Mouse (Mus musculus) CH12.LX (cell line): ENCODE measurements around the gene Cdh16. TPM values are rescaled to one million over a fixed set of nuclear protein-coding genes. Genes with fewer than 3 reads are reported as not detected.

Experiments
- DNase-seq: peaks from one replicate; pipeline ENCODE4 v3.0.0-alpha.2; 2013; ENCODE audit errors: extremely low read depth
- H3K27ac ChIP-seq: 2 replicates; pipeline ENCODE4 v1.5.1; 2012; ENCODE audit warnings: low read depth, mild to moderate bottlenecking, control low read depth, moderate library complexity; ENCODE audit not compliant: insufficient read depth
- H3K27me3 ChIP-seq: replicated peaks from 2 replicates; pipeline ENCODE3; 2012; ENCODE audit warnings: inconsistent platforms
- H3K36me3 ChIP-seq, 2 experiments: replicated peaks in 1 of 2; 2 replicates each; pipeline versions ENCODE3 to v1.6.1; 2012; ENCODE audit warnings: inconsistent platforms in 1 of 2, low read length in 1 of 2, mild to moderate bottlenecking in 1 of 2, mixed read lengths in 1 of 2, moderate library complexity in 1 of 2; ENCODE audit not compliant: control insufficient read depth in 1 of 2, insufficient read depth in 1 of 2
- H3K4me1 ChIP-seq, 2 experiments: 2 replicates each; pipeline ENCODE4 v1.6.1; 2012; ENCODE audit warnings: inconsistent platforms in 1 of 2, moderate library complexity in 1 of 2; ENCODE audit not compliant: insufficient read depth in 2 of 2, control insufficient read depth in 1 of 2
- H3K4me2 ChIP-seq: 2 replicates; pipeline ENCODE4 v1.6.1; 2012; ENCODE audit warnings: low read depth, mild to moderate bottlenecking, control low read depth; ENCODE audit not compliant: poor library complexity, insufficient read depth, severe bottlenecking
- H3K4me3 ChIP-seq, 3 experiments: fragments of 150-350 bp in 1 of 3; sonication (generic) in 1 of 3; replicated peaks in 1 of 3; 2 replicates each; pipeline versions ENCODE3 to v1.5.1; 2011 to 2012; ENCODE audit warnings: low read depth in 2 of 3, low read length in 2 of 3, mild to moderate bottlenecking in 2 of 3, moderate library complexity in 2 of 3, control low read depth in 1 of 3, improper control_type of control experiment in 1 of 3, inconsistent platforms in 1 of 3, mixed read lengths in 1 of 3; ENCODE audit not compliant: poor library complexity in 1 of 3
- H3K79me2 ChIP-seq: replicated peaks from 2 replicates; pipeline ENCODE4 v1.6.1; 2012; ENCODE audit warnings: mild to moderate bottlenecking, moderate library complexity; ENCODE audit not compliant: control insufficient read depth, poor library complexity, insufficient read depth, severe bottlenecking; ENCODE audit errors: extremely low read depth
- H3K9ac ChIP-seq: 2 replicates; pipeline ENCODE4 v1.6.1; 2012; ENCODE audit warnings: low read depth, mild to moderate bottlenecking, control low read depth, moderate library complexity; ENCODE audit not compliant: insufficient read depth
- H3K9me3 ChIP-seq: replicated peaks from 2 replicates; pipeline ENCODE3; 2012; ENCODE audit warnings: low read length, inconsistent platforms, mixed read lengths
- CHD1 ChIP-seq: IDR thresholded peaks from 2 replicates; pipeline ENCODE4 v1.6.1; 2012; ENCODE audit warnings: low read depth, low read length, improper control_type of control experiment, inconsistent platforms
- E2F4 ChIP-seq: IDR thresholded peaks from 2 replicates; pipeline ENCODE4 v1.6.1; 2011; ENCODE audit warnings: low read depth, low read length, improper control_type of control experiment; ENCODE audit not compliant: insufficient replicate concordance
- EP300 ChIP-seq: IDR thresholded peaks from 2 replicates; pipeline ENCODE4 v1.6.1; 2011; ENCODE audit warnings: low read length, improper control_type of control experiment
- ETS1 ChIP-seq: conservative IDR thresholded peaks from 2 replicates; pipeline ENCODE4 v1.6.1; 2012; ENCODE audit warnings: low read depth, mild to moderate bottlenecking, inconsistent platforms, low read length, improper control_type of control experiment, moderate library complexity
- HCFC1 ChIP-seq: IDR thresholded peaks from 2 replicates; pipeline ENCODE4 v1.6.1; 2012; ENCODE audit warnings: low read depth, mild to moderate bottlenecking, inconsistent platforms, low read length, improper control_type of control experiment
- IRF4 ChIP-seq: IDR thresholded peaks from 2 replicates; pipeline ENCODE4 v1.6.1; 2014; ENCODE audit warnings: low read depth, mild to moderate bottlenecking, inconsistent platforms, low read length, improper control_type of control experiment
- JUN ChIP-seq: IDR thresholded peaks from 2 replicates; pipeline ENCODE4 v1.6.1; 2011; ENCODE audit warnings: low read depth, mild to moderate bottlenecking, low read length, improper control_type of control experiment, moderate library complexity; ENCODE audit not compliant: insufficient read depth
- JUND ChIP-seq: conservative IDR thresholded peaks from 2 replicates; pipeline ENCODE4 v1.6.1; 2011; ENCODE audit warnings: low read depth, low read length, improper control_type of control experiment
- MAFK ChIP-seq: IDR thresholded peaks from 2 replicates; pipeline ENCODE4 v1.6.1; 2011; ENCODE audit warnings: low read length, improper control_type of control experiment; ENCODE audit not compliant: insufficient replicate concordance
- MAX ChIP-seq: IDR thresholded peaks from 2 replicates; pipeline ENCODE4 v1.6.1; 2011; ENCODE audit warnings: low read length, improper control_type of control experiment
- MAZ ChIP-seq: IDR thresholded peaks from 2 replicates; pipeline ENCODE4 v1.6.1; 2012; ENCODE audit warnings: low read depth, mild to moderate bottlenecking, inconsistent platforms, low read length, improper control_type of control experiment, moderate library complexity
- MEF2A ChIP-seq: IDR thresholded peaks from 2 replicates; pipeline ENCODE4 v1.6.1; 2014; ENCODE audit warnings: low read depth, mild to moderate bottlenecking, inconsistent platforms, low read length, improper control_type of control experiment, borderline replicate concordance
- MXI1 ChIP-seq: IDR thresholded peaks from 2 replicates; pipeline ENCODE4 v1.6.1; 2011; ENCODE audit warnings: mild to moderate bottlenecking, low read depth, low read length, improper control_type of control experiment
- NELFE ChIP-seq: IDR thresholded peaks from 2 replicates; pipeline ENCODE4 v1.6.1; 2011; ENCODE audit warnings: low read depth, low read length, improper control_type of control experiment
- PAX5 ChIP-seq: IDR thresholded peaks from 2 replicates; pipeline ENCODE4 v1.6.1; 2012; ENCODE audit warnings: low read length, inconsistent platforms, mixed read lengths
- SIN3A ChIP-seq: IDR thresholded peaks from 2 replicates; pipeline ENCODE4 v1.6.1; 2012; ENCODE audit warnings: low read length, improper control_type of control experiment, inconsistent platforms
- TBP ChIP-seq: conservative IDR thresholded peaks from 2 replicates; pipeline ENCODE4 v1.6.1; 2011; ENCODE audit warnings: low read depth, low read length, improper control_type of control experiment
- TCF12 ChIP-seq: IDR thresholded peaks from 2 replicates; pipeline ENCODE4 v1.6.1; 2014; ENCODE audit warnings: low read depth, mild to moderate bottlenecking, inconsistent platforms, low read length, improper control_type of control experiment
- UBTF ChIP-seq: IDR thresholded peaks from 2 replicates; pipeline ENCODE4 v1.6.1; 2012; ENCODE audit warnings: low read depth, mild to moderate bottlenecking, inconsistent platforms, low read length, improper control_type of control experiment, moderate library complexity
- USF2 ChIP-seq: conservative IDR thresholded peaks from 2 replicates; pipeline ENCODE4 v1.6.1; 2011; ENCODE audit warnings: low read depth, low read length, improper control_type of control experiment
- ZMIZ1 ChIP-seq: IDR thresholded peaks from 2 replicates; pipeline ENCODE4 v1.6.1; 2012; ENCODE audit warnings: low read depth, mild to moderate bottlenecking, inconsistent platforms, low read length, improper control_type of control experiment
- dilution Hi-C: fragments of 300-500 bp; cut with MboI; formaldehyde crosslinking; loops from 2 replicates; pipeline ENCODE4 v1.14.3; 2020; ENCODE audit warnings: low sequenced_read_pairs; ENCODE audit not compliant: extremely low pct_unique_long_range_greater_than_20kb, extremely low pct_ligation_motif_present
- in situ Hi-C: fragments of 300-500 bp; cut with MboI; formaldehyde crosslinking; loops from 3 replicates; pipeline ENCODE4 v1.14.3; 2019; ENCODE audit warnings: low sequenced_read_pairs, low pct_ligation_motif_present, low pct_unique_long_range_greater_than_20kb, mixed read lengths
- polyA plus RNA-seq: library from polyadenylated mRNA; unstranded; fragments of >175 nt; gene quantifications from 2 replicates; pipeline ENCODE4 v1.2.1, GENCODE M21; 2012; ENCODE audit warnings: low read depth; ENCODE audit not compliant: insufficient read length
- total RNA-seq, 2 experiments: library from RNA; depleted of rRNA; stranded (reverse); fragments of 300-350 nt in 1 of 2; fragments of >200 nt in 1 of 2; gene quantifications; 2 replicates each; pipeline ENCODE4 v1.2.3; 2012 to 2014

Cdh16 gene
- total and polyA plus RNA-seq, 3 experiments: not detected

GRCm38 (mm10) chr8:104641426-104642323 lies 17.5 kb upstream of the Cdh16 start, which contains the start of gene Ciao2b (continued):
- TF ChIP-seq EP300: no peak
- TF ChIP-seq UBTF: no peak
- no peak for TF ChIP-seq MEF2A
- peak; percentile 97 for TF ChIP-seq SIN3A
- TF ChIP-seq MAX: peak; percentile 76; the same call in 1 of the 2 replicates

GRCm38 (mm10) chr8:104640831-104641370 lies 16.7 kb upstream of the Cdh16 start:
- dilution Hi-C loops: no loop called here
- Histone ChIP-seq H3K4me2 (peak overlapping the region; percentile 30), H3K27me3 (no peaks in the 10 kb centered on the region), H3K36me3 (peaks cover 11 to 41% of the 10 kb centered on the region in 2 experiments), H3K4me3 (peak overlapping the region; percentile 84 to 91 (median 85)), H3K27ac (no peak overlapping the region), H3K9me3 (no peaks in the 10 kb centered on the region), H3K79me2 (peaks cover 13% of the 10 kb centered on the region), H3K4me1 (peaks cover 10 to 37% of the 10 kb centered on the region in 2 experiments), H3K9ac (peak overlapping the region; percentile 92)
- TF ChIP-seq ETS1 (no peak), E2F4 (no peak), CHD1 (no peak), IRF4 (no peak)
- in situ Hi-C loops: loop anchor here (5.0 kb wide), 1 partner anchor 34 kb away; no protein-coding TSS in a partner anchor
- no peak for DNase-seq

GRCm38 (mm10) chr8:104640241-104640640 lies 16.0 kb upstream of the Cdh16 start:
- Histone ChIP-seq H3K4me3 (peak overlapping the region in 1 of 3 experiments; percentile 85), H3K79me2 (peaks cover 13% of the 10 kb centered on the region), H3K27me3 (no peaks in the 10 kb centered on the region), H3K4me2 (peak overlapping the region; percentile 30; the same call in 1 of the 2 replicates), H3K36me3 (peaks cover 15 to 48% of the 10 kb centered on the region in 2 experiments), H3K27ac (no peak overlapping the region), H3K4me1 (peaks cover 10 to 37% of the 10 kb centered on the region in 2 experiments), H3K9ac (peak overlapping the region; percentile 92; the same call in 1 of the 2 replicates), H3K9me3 (no peaks in the 10 kb centered on the region)
- dilution Hi-C loops (no loop called here), in situ Hi-C loops (loop anchor here (5.0 kb wide), 1 partner anchor 33 kb away; no protein-coding TSS in a partner anchor)
- DNase-seq: no peak
- TF ChIP-seq JUN (no peak), TCF12 (no peak), CHD1 (no peak), HCFC1 (no peak), USF2 (no peak), MXI1 (no peak), PAX5 (no peak), TBP (no peak), ETS1 (no peak), EP300 (no peak), E2F4 (no peak), MAZ (no peak), NELFE (no peak), JUND (no peak), IRF4 (no peak), MAFK (no peak), ZMIZ1 (no peak)
